Mouse (Mus musculus) liver, embryonic 12.5 days (tissue): ENCODE data around the gene Surf1. TPM values are rescaled to one million over a fixed set of nuclear protein-coding genes. Genes with fewer than 3 reads are reported as not detected.
A peak's percentile ranks its signal among the peaks of the same experiment; 100 is the strongest.

Source experiments
- ATAC-seq: fragments of 200-750 bp; cut with Nextera tagmentation; 2 replicates; pipeline ENCODE4 v1.8.0; 2017; ENCODE audit warnings: moderate number of reproducible peaks, mild to moderate bottlenecking, moderate library complexity
- H3K27ac ChIP-seq: fragments of 300-500 bp; sonication (generic); 2 replicates; pipeline ENCODE4 v1.5.1; 2016; ENCODE audit warnings: mild to moderate bottlenecking
- H3K27me3 ChIP-seq: fragments of 300-500 bp; sonication (generic); replicated peaks from 2 replicates; pipeline ENCODE4 v1.6.1; 2016; ENCODE audit warnings: mild to moderate bottlenecking, moderate library complexity
- H3K36me3 ChIP-seq: fragments of 300-500 bp; sonication (generic); 2 replicates; pipeline ENCODE4 v1.6.1; 2016; ENCODE audit warnings: mild to moderate bottlenecking, moderate library complexity
- H3K4me1 ChIP-seq: fragments of 300-500 bp; sonication (generic); 2 replicates; pipeline ENCODE4 v1.6.1; 2016
- H3K4me2 ChIP-seq: fragments of 300-500 bp; sonication (generic); 2 replicates; pipeline ENCODE4 v1.6.1; 2016; ENCODE audit warnings: mild to moderate bottlenecking, moderate library complexity
- H3K4me3 ChIP-seq: fragments of 300-500 bp; sonication (generic); 2 replicates; pipeline ENCODE4 v1.5.1; 2016; ENCODE audit warnings: mild to moderate bottlenecking, moderate library complexity
- H3K9ac ChIP-seq: fragments of 300-500 bp; sonication (generic); 2 replicates; pipeline ENCODE4 v1.6.1; 2016; ENCODE audit warnings: mild to moderate bottlenecking, moderate library complexity
- H3K9me3 ChIP-seq: fragments of 300-500 bp; sonication (generic); replicated peaks from 2 replicates; pipeline ENCODE4 v1.6.1; 2016; ENCODE audit warnings: mild to moderate bottlenecking, moderate library complexity
- WGBS: fragments of 180-500 bp; shearing (Covaris S2); methylation state at CpG from one replicate; pipeline ENCODE4 v1.1.7; 2016; ENCODE audit not compliant: insufficient replicate concordance; 5-methylcytosine and 5-hydroxymethylcytosine counted together
- polyA plus RNA-seq: library from polyadenylated mRNA; unstranded; fragments of >200 nt; fragmentation: Nextera tagmentation; extraction: Ambion mirVana; gene quantifications from 2 replicates; pipeline ENCODE4 v1.2.1, GENCODE M21; 2016

Gene Surf1
- 41.6 and 42.5 TPM in 2 replicates for polyA plus RNA-seq

DNA sequence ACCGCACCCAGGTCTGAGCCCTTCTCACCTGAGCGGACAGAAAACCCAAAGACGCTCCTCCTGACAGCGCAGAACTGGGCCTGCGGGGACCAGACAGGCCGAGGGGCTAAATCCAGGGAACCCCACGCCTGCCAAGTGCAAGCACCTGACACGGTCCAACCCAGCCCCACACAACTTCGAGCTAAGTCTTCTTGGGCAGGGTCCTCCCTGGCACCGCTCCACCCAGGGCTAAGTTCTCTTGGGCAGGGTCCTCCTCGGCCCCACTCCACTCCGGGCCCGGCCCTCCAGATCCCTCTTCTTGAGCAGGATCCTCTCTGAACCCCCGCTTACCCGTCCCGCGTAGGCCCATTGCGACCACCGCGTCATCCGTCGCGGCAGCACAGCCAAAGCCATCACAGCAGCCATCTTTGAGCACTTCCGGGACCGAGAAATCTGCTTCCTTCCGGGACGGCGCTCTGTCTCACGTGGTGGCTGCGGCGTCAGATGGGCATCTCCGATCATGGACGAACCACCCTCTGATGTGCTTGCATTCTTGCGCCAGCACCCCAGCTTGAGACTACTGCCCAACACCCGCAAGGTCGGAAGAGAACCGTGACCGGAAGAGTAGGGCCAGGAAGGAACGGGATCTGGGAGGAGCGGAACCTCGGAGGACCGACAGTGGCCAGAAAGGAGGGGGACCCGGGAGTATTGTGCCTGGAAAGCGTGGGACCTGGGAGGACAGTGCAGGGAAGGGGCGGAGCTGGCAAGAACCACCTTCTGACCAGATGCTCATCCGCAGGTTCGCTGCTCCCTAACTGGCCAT lies at the start of gene Surf1, which contains the start of gene Surf2:
Surf1 (minus strand) TSS at position 604 of the 802 bp plus-strand sequence.
Surf2 (plus strand) TSS at position 441 of the 802 bp plus-strand sequence.
- H3K4me2 ChIP-seq = peak within 1 kb of the TSS; percentile 95
- H3K9me3 ChIP-seq = no peaks in the 10 kb centered on the region
- peak within 1 kb of the TSS; percentile 86 for H3K9ac ChIP-seq
- ATAC-seq = peak; percentile 70
- no peaks in the 10 kb centered on the region for H3K27me3 ChIP-seq
- peak within 1 kb of the TSS; percentile 82 for H3K27ac ChIP-seq
- H3K4me3 ChIP-seq = peak within 1 kb of the TSS; percentile 82
- peaks cover 78% of the 10 kb centered on the region for H3K36me3 ChIP-seq
- peaks cover 67% of the 10 kb centered on the region for H3K4me1 ChIP-seq
- WGBS = 2% methylated on average over 47 of the region's 47 CpGs

DNA sequence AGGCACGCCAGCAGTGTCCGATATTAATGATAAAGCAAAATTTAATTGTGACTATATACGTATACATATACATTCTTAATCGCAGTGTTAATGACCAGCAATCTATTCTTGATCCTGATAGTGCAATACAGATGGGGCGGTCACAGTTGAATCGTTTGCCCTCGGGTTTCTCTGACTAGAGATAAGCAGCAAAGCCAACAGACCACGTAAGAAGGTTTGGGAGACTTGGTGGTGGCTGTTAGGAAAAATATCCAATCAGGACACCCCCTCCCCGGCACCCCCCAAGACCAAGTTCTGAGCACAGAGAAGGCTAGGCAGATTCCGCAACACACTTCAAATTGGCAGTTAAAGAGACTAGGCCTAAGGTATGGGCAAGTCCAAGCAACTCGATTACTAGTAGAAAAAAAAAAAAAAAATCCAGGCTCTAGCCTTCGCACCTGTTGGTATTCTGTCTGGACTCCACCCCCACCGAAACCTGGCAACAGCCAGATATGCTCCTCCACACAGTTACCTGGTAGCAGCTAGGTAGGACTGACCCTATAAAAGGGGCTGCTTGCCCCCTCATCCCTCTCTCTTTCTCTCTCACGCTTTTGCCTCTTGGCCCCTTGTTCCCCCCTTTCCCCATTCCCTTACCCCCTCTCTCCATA lies 48.5 kb upstream of the Surf1 start:
- peak; percentile 43 for ATAC-seq
- Histone ChIP-seq H3K4me2 (peak overlapping the region; percentile 87), H3K27ac (peak overlapping the region; percentile 96), H3K9me3 (peaks cover 7% of the 10 kb centered on the region; the same call in 1 of the 2 replicates), H3K4me1 (peaks cover 37% of the 10 kb centered on the region), H3K27me3 (no peaks in the 10 kb centered on the region), H3K9ac (peak overlapping the region; percentile 87), H3K4me3 (peak overlapping the region; percentile 88), H3K36me3 (peaks cover 30% of the 10 kb centered on the region)
- WGBS = 19% methylated on average over 14 of the region's 14 CpGs

DNA sequence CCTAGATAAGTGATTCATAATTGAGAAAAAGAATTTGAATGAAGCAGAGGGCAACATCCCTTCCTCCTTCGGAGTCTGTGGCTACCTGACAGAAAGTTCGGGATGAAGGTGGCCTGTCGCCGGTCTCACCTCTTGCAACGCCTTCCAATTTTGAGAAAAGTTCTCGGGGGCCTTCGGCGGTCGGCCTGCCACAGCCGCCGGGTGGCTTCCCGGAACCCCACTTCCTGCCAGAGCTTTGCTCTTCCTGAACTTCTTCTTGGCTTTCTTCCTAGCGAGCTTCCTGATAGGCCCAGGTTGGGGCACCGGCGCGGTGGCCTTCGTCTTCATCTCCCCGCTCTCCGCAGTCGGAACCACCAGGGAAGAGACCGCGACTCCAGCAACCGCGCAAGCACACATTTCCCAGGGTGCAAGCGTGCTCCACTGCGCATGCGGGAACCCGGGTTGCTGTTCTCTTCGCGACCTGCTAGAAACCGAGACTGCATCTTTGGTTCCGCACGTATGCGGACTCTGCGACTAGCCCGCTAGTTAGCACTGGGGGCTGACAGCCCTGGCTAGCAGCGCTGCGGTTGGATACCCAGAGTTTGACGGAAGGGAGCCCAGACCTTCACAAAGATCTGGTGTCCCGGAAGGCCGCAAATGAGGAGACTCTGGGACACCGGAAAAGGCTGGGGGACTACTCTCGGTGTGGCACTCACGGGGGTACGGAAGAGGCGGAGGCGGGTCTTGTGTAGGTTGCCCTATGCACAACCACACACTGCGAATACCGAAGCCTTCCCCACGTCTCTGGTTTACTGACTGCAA lies 47.8 kb upstream of the Surf1 start, which contains the start of gene Rexo4:
Rexo4 (minus strand) TSS at position 464 of the 801 bp plus-strand sequence.
- H3K36me3 ChIP-seq = peaks cover 35% of the 10 kb centered on the region
- WGBS = under 1% methylated on average over 50 of the region's 50 CpGs
- peak; percentile 92 for ATAC-seq
- peak within 1 kb of the TSS; percentile 87 for H3K4me2 ChIP-seq
- H3K9me3 ChIP-seq = peaks cover 7% of the 10 kb centered on the region; the same call in 1 of the 2 replicates
- H3K27ac ChIP-seq = peak within 1 kb of the TSS; percentile 96
- peak within 1 kb of the TSS; percentile 88 for H3K4me3 ChIP-seq
- H3K27me3 ChIP-seq = no peaks in the 10 kb centered on the region
- peak within 1 kb of the TSS; percentile 87 for H3K9ac ChIP-seq
- peaks cover 37% of the 10 kb centered on the region for H3K4me1 ChIP-seq

DNA sequence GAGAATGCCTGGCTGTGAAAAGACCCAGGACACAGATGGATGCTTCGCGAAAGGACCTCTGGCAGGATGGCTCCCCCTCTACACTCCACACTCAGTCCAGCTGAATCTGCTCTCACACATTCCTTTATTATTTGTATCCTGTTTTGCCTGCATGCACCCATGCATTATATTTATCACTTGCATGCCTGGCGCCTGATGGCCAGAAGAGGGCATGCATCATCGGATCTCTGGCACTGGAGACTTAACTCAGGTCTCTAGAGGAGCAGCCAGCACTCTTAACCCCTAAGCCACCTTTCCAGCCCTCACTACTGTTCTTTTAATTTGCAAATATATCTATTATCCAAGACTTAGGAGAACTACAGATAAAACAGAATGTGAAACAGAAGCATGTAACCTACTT lies 44.4 kb upstream of the Surf1 start:
- peaks cover 42% of the 10 kb centered on the region for H3K4me1 ChIP-seq
- H3K4me3 ChIP-seq = no peak overlapping the region
- no peak for ATAC-seq
- 76% methylated on average over 4 of the region's 4 CpGs for WGBS
- peaks cover 68% of the 10 kb centered on the region for H3K36me3 ChIP-seq
- no peaks in the 10 kb centered on the region for H3K27me3 ChIP-seq
- H3K4me2 ChIP-seq = no peak overlapping the region
- no peak overlapping the region for H3K27ac ChIP-seq
- H3K9ac ChIP-seq = no peak overlapping the region
- no peaks in the 10 kb centered on the region for H3K9me3 ChIP-seq

DNA sequence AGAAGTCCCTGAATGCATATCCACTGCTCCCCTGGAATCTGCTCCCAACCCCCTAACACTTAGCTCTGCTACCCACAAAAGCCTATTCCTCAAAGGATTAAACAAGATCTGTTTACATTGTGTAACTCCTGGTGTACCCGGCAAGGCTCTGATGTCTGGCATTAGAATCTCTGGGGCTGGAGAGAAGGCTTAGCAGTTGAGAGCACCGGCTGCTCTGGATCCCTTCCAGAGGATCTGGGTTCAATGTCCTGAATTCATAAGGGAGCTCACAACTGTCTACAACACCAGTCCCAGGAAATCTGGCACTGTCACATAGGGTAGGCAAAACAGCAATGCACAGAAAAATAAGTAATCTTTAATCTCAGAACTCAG lies 41.1 kb upstream of the Surf1 start:
- Histone ChIP-seq H3K4me3 (no peak overlapping the region), H3K9ac (no peak overlapping the region), H3K27ac (peak overlapping the region; percentile 18; the same call in 1 of the 2 replicates), H3K36me3 (peaks cover 97% of the 10 kb centered on the region), H3K9me3 (no peaks in the 10 kb centered on the region), H3K27me3 (no peaks in the 10 kb centered on the region), H3K4me2 (no peak overlapping the region), H3K4me1 (peaks cover 20% of the 10 kb centered on the region)
- ATAC-seq = no peak
- WGBS = 77% methylated on average over 2 of the region's 2 CpGs

DNA sequence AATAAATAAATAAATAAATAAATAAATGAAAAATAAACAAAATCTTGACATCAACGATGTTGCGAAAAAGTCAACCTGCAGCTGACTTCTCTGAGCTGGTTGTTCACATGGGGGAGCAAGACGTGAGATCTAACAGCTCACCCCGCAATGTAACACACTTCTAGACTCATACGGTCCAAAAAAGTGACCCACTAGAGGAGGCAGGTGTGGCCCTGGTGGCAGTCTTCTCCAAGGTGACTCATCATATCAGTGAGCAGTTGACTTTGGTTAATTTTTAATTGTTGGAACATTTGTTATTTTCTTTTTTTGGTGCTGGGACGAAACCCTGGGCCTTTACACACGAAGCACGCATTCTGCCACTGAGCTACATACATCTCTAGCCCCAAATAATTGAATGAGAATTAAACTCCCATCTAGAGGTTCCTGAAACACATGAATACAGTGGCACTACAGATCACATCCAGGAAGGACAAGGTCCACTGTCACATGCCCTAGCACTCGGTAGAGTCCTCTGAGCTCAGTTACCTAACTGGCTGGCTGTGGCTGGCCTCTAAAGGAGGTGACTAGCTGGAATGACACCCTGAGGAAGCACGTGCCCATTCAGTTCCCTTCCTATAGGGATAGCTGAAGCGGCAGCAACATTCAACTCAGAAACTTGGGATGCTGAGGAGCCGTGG lies 40.6 kb upstream of the Surf1 start:
- 0 out of 2 replicates have a peak overlapping the region, but pooled peaks have one; percentile 18 for H3K27ac ChIP-seq
- WGBS = 88% methylated on average over 12 of the region's 12 CpGs
- H3K36me3 ChIP-seq = peaks cover 97% of the 10 kb centered on the region
- H3K4me3 ChIP-seq = no peak overlapping the region
- H3K4me2 ChIP-seq = no peak overlapping the region
- peaks cover 15% of the 10 kb centered on the region for H3K4me1 ChIP-seq
- no peak overlapping the region for H3K9ac ChIP-seq
- no peaks in the 10 kb centered on the region for H3K9me3 ChIP-seq
- no peaks in the 10 kb centered on the region for H3K27me3 ChIP-seq
- 0 out of 2 replicates have a peak, but pooled peaks have one; percentile 50 for ATAC-seq

DNA sequence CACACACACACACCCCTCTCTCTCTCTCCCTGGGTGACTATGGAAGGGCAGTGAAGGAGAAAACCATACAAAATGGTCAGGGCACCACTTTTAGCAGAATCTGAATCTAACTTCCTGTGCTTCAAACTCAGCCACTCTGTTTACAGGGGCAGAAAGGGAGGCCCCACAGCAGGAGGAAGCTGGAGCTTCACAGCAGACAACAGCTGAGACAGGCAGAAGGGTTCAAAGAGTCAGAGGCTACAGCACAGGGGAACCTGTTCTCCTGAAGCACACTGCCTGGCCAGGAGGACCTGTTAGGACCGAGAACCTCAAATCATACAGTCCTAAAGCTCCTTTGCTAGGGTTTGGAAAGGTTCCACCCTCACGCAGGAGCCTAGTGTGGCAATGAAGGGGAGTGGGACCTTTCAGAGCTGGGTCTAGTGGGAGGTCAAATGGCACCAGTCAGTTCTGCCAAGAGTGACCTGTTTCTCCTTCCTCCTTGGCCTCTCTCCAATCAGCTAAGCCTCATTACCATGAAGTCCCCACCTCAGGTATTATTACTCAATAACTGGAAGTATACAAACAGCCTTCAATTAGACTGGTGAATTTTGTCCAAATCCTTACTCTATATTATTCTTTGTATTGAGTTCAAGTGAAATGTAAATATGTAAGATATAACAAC lies 38.5 kb upstream of the Surf1 start:
- H3K4me1 ChIP-seq = 0 out of 2 replicates have a peak, but pooled peaks cover 6% of the 10 kb centered on the region
- no peak overlapping the region for H3K27ac ChIP-seq
- 97% methylated on average over 2 of the region's 2 CpGs for WGBS
- peaks cover 97% of the 10 kb centered on the region for H3K36me3 ChIP-seq
- no peaks in the 10 kb centered on the region for H3K27me3 ChIP-seq
- ATAC-seq = no peak
- no peak overlapping the region for H3K4me2 ChIP-seq
- no peaks in the 10 kb centered on the region for H3K9me3 ChIP-seq
- H3K4me3 ChIP-seq = no peak overlapping the region
- H3K9ac ChIP-seq = no peak overlapping the region

DNA sequence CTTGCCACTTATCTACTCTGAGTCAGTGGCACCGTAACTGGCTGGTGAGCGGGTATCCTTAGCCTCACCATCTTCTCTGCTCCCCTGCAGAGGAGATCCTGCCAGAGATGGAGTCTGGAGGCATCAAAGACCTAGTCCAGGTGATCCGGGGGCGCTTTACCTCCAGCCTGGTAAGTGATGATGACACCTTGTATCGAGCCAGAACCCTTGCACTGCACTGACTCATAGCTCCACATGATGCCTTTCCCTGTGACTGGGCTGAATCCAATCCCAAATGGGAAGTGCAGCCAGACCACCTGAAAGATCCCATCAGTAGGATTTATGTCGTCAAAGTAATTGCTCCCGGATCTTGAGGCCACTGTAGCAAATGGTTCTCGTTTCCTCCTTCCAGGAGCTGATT lies 36.5 kb upstream of the Surf1 start:
- Histone ChIP-seq H3K36me3 (peaks cover 98% of the 10 kb centered on the region), H3K4me3 (no peak overlapping the region), H3K9ac (no peak overlapping the region), H3K27ac (no peak overlapping the region), H3K9me3 (no peaks in the 10 kb centered on the region), H3K27me3 (no peaks in the 10 kb centered on the region), H3K4me2 (no peak overlapping the region), H3K4me1 (0 out of 2 replicates have a peak, but pooled peaks cover 1% of the 10 kb centered on the region)
- ATAC-seq = no peak
- 86% methylated on average over 8 of the region's 8 CpGs for WGBS

DNA sequence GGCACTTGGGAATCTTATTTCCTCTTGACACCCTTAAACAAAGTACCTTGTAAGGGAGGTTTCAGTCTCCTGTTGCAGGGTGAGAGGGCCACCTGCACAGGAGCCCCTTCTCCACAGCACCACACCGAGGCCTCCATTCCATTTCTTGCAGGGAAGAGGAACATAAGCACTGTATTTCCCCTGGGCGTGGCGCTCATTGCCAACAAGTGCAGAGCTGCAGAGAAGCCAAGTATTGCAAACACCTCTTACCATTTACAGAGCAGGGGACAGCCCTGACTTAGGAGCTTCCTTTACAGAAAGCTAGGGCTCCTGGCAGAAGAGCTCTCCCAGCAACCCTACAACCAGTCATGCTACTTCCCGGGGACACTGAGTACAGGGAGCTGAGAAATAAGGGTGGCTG lies 35.9 kb upstream of the Surf1 start:
- 78% methylated on average over 4 of the region's 4 CpGs for WGBS
- H3K4me2 ChIP-seq = no peak overlapping the region
- no peak for ATAC-seq
- no peaks in the 10 kb centered on the region for H3K4me1 ChIP-seq
- no peaks in the 10 kb centered on the region for H3K27me3 ChIP-seq
- peaks cover 93% of the 10 kb centered on the region for H3K36me3 ChIP-seq
- H3K9ac ChIP-seq = no peak overlapping the region
- H3K27ac ChIP-seq = no peak overlapping the region
- H3K9me3 ChIP-seq = no peaks in the 10 kb centered on the region
- no peak overlapping the region for H3K4me3 ChIP-seq

DNA sequence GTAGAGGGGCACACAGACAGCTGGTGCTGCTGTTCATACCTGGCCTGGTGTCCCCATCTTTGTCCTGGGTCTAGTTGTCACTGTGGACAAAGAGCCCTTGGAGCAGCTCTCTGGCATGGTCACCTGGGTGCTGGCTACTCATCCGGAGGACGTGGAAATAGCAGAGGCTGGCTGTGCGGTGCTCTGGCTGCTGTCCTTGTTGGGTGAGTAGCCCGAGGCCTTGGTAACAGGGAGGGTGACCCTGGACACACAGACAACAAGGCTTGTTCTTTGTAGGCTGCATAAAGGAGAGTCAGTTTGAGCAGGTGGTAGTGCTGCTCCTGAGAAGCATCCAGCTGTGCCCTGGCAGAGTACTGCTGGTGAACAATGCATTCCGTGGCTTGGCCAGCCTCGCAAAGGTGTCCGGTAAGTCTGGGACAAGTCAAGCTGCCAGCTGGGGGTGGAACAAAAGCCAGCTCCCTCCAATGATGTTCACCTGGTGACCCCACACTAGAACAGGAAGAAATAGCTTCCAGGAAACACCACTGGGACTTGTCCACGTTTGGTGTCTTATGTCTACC lies 35.1 kb upstream of the Surf1 start:
- H3K36me3 ChIP-seq = peaks cover 86% of the 10 kb centered on the region
- 83% methylated on average over 8 of the region's 8 CpGs for WGBS
- no peaks in the 10 kb centered on the region for H3K9me3 ChIP-seq
- H3K27ac ChIP-seq = no peak overlapping the region
- H3K4me1 ChIP-seq = no peaks in the 10 kb centered on the region
- H3K4me2 ChIP-seq = no peak overlapping the region
- ATAC-seq = no peak
- no peaks in the 10 kb centered on the region for H3K27me3 ChIP-seq
- H3K9ac ChIP-seq = no peak overlapping the region
- H3K4me3 ChIP-seq = no peak overlapping the region
